Mouse (Mus musculus): ENCODE results near the gene Gpr65. TPM values are rescaled to one million over a fixed set of nuclear protein-coding genes. Genes with fewer than 3 reads are reported as not detected.

The Gpr65 gene
- polyA plus RNA-seq, 1 experiment from 2014 or later = 1.7 TPM

Other genes starting within 250 kb of the Gpr65 start
- gene Galc, start 9.2 kb upstream of the Gpr65 start, polyA plus RNA-seq (2015; fragmentation: Nextera tagmentation; extraction: Ambion mirVana) = 8.1 and 8.6 TPM in 2 replicates